Mouse (Mus musculus): ENCODE data around the gene Il34. TPM values are rescaled to one million over a fixed set of nuclear protein-coding genes. Genes with fewer than 3 reads are reported as not detected.
A peak's percentile ranks its signal among the peaks of the same experiment; 100 is the strongest.

The Il34 gene
- polyA plus RNA-seq, 1 experiment from 2014 or later, result 0.15 TPM

GRCm38 (mm10) chr8:110722414-110723011 is 83.2 kb downstream of the Il34 start:
- no peak for DNase-seq (ENCODE audit: low spot score)
- no peaks in the 10 kb centered on the region for H3K27me3 ChIP-seq (ENCODE audit: control insufficient read depth, insufficient read depth, low read length)
- no peak overlapping the region for H3K27ac ChIP-seq (replicated peaks; ENCODE audit: low read depth, low read length)
- H3K4me1 ChIP-seq (ENCODE audit: control insufficient read depth, insufficient read depth, low read length), result peaks cover 22% of the 10 kb centered on the region
- ATAC-seq (replicated peaks; ENCODE audit: insufficient number of reproducible peaks, low FRiP score, low TSS enrichment, low read depth), result no peak
- H3K36me3 ChIP-seq (replicated peaks; ENCODE audit: control insufficient read depth, insufficient read depth, low read depth, low read length), result peaks cover 5% of the 10 kb centered on the region; the same call in 1 of the 2 replicates
- peak overlapping the region; percentile 75 for H3K4me3 ChIP-seq (ENCODE audit: low read depth, low read length)
- H3K9me3 ChIP-seq (replicated peaks; ENCODE audit: control insufficient read depth, low read length), result no peaks in the 10 kb centered on the region
- WGBS, result 43% methylated on average over 11 of the region's 11 CpGs
- peak overlapping the region; percentile 76 for H3K4me2 ChIP-seq (ENCODE audit: low read depth, low read length)
- peak overlapping the region; percentile 91 for H3K9ac ChIP-seq (replicated peaks; ENCODE audit: low read length)

- WGBS, result 2% methylated on average over 30 of the region's 59 CpGs
- Histone ChIP-seq H3K4me1 (ENCODE audit: control insufficient read depth, insufficient read depth, low read length) (peaks cover 24% of the 10 kb centered on the region), H3K4me3 (ENCODE audit: low read depth, low read length) (peak overlapping the region; percentile 75), H3K27ac (replicated peaks; ENCODE audit: low read depth, low read length) (peak overlapping the region; percentile 88), H3K4me2 (ENCODE audit: low read depth, low read length) (peak overlapping the region; percentile 76), H3K9ac (replicated peaks; ENCODE audit: low read length) (peak overlapping the region; percentile 91), H3K36me3 (replicated peaks; ENCODE audit: control insufficient read depth, insufficient read depth, low read depth, low read length) (no peaks in the 10 kb centered on the region), H3K9me3 (replicated peaks; ENCODE audit: control insufficient read depth, low read length) (no peaks in the 10 kb centered on the region), H3K27me3 (ENCODE audit: control insufficient read depth, insufficient read depth, low read length) (no peaks in the 10 kb centered on the region)
- ATAC-seq (replicated peaks; ENCODE audit: insufficient number of reproducible peaks, low FRiP score, low TSS enrichment, low read depth) (peak; percentile 47), DNase-seq (ENCODE audit: low spot score) (peak; percentile 42)
These were observed 83.9 kb downstream of the Il34 start for GRCm38 (mm10) chr8:110721606-110722413.

- Histone ChIP-seq H3K9me3 (replicated peaks; ENCODE audit: control insufficient read depth, low read length) (no peaks in the 10 kb centered on the region), H3K4me2 (ENCODE audit: low read depth, low read length) (peak within 1 kb of the TSS; percentile 76), H3K4me3 (ENCODE audit: low read depth, low read length) (peak within 1 kb of the TSS; percentile 75), H3K27ac (replicated peaks; ENCODE audit: low read depth, low read length) (peak within 1 kb of the TSS; percentile 88), H3K4me1 (ENCODE audit: control insufficient read depth, insufficient read depth, low read length) (peaks cover 24% of the 10 kb centered on the region), H3K27me3 (ENCODE audit: control insufficient read depth, insufficient read depth, low read length) (no peaks in the 10 kb centered on the region), H3K9ac (replicated peaks; ENCODE audit: low read length) (peak within 1 kb of the TSS; percentile 91), H3K36me3 (replicated peaks; ENCODE audit: control insufficient read depth, insufficient read depth, low read depth, low read length) (no peaks in the 10 kb centered on the region)
- ATAC-seq (replicated peaks; ENCODE audit: insufficient number of reproducible peaks, low FRiP score, low TSS enrichment, low read depth) (peak; percentile 81), DNase-seq (ENCODE audit: low spot score) (peak; percentile 96)
- 4% methylated on average over 56 of the region's 75 CpGs for WGBS
These were observed 84.8 kb downstream of the Il34 start, which contains the start of gene Mtss1l for GRCm38 (mm10) chr8:110720685-110721598. Gene Mtss1l, plus strand, starts transcription at chr8:110721476.

GRCm38 (mm10) chr8:110719898-110720653 is 85.6 kb downstream of the Il34 start:
- peak overlapping the region; percentile 20; the same call in 1 of the 2 replicates for H3K27ac ChIP-seq (replicated peaks; ENCODE audit: low read depth, low read length)

GRCm38 (mm10) chr8:110718969-110719670 is 86.6 kb downstream of the Il34 start:
- 32% methylated on average over 12 of the region's 12 CpGs for WGBS
- peaks cover 20% of the 10 kb centered on the region for H3K4me1 ChIP-seq (ENCODE audit: control insufficient read depth, insufficient read depth, low read length)
- DNase-seq (ENCODE audit: low spot score) (peak; percentile 29), ATAC-seq (replicated peaks; ENCODE audit: insufficient number of reproducible peaks, low FRiP score, low TSS enrichment, low read depth) (no peak)
- H3K9me3 ChIP-seq (replicated peaks; ENCODE audit: control insufficient read depth, low read length), result no peaks in the 10 kb centered on the region
- no peak overlapping the region; the same call in 1 of the 2 replicates for H3K9ac ChIP-seq (replicated peaks; ENCODE audit: low read length)
- H3K27me3 ChIP-seq (ENCODE audit: control insufficient read depth, insufficient read depth, low read length), result no peaks in the 10 kb centered on the region
- H3K27ac ChIP-seq (replicated peaks; ENCODE audit: low read depth, low read length), result peak overlapping the region; percentile 20; the same call in 1 of the 2 replicates
- H3K36me3 ChIP-seq (replicated peaks; ENCODE audit: control insufficient read depth, insufficient read depth, low read depth, low read length), result no peaks in the 10 kb centered on the region
- H3K4me3 ChIP-seq (ENCODE audit: low read depth, low read length), result no peak overlapping the region
- no peak overlapping the region for H3K4me2 ChIP-seq (ENCODE audit: low read depth, low read length)

More at GRCm38 (mm10) chr8:110719898-110720653, 85.6 kb downstream of the Il34 start:
- H3K36me3 ChIP-seq (replicated peaks; ENCODE audit: control insufficient read depth, insufficient read depth, low read depth, low read length), result no peaks in the 10 kb centered on the region
- no peak overlapping the region for H3K4me2 ChIP-seq (ENCODE audit: low read depth, low read length)
- H3K27me3 ChIP-seq (ENCODE audit: control insufficient read depth, insufficient read depth, low read length), result no peaks in the 10 kb centered on the region
- DNase-seq (ENCODE audit: low spot score), result no peak
- no peak for ATAC-seq (replicated peaks; ENCODE audit: insufficient number of reproducible peaks, low FRiP score, low TSS enrichment, low read depth)
- H3K4me1 ChIP-seq (ENCODE audit: control insufficient read depth, insufficient read depth, low read length), result peaks cover 24% of the 10 kb centered on the region
- no peaks in the 10 kb centered on the region for H3K9me3 ChIP-seq (replicated peaks; ENCODE audit: control insufficient read depth, low read length)
- H3K4me3 ChIP-seq (ENCODE audit: low read depth, low read length), result no peak overlapping the region
- 53% methylated on average over 6 of the region's 6 CpGs for whole genome bisulfite sequencing
- peak overlapping the region; percentile 91; the same call in 1 of the 2 replicates for H3K9ac ChIP-seq (replicated peaks; ENCODE audit: low read length)

- no peaks in the 10 kb centered on the region for H3K9me3 ChIP-seq (replicated peaks; ENCODE audit: control insufficient read depth, low read length)
- H3K4me1 ChIP-seq (ENCODE audit: control insufficient read depth, insufficient read depth, low read length), result peaks cover 18% of the 10 kb centered on the region
- H3K4me3 ChIP-seq (ENCODE audit: low read depth, low read length), result no peak overlapping the region
- DNase-seq (ENCODE audit: low spot score) (no peak), ATAC-seq (replicated peaks; ENCODE audit: insufficient number of reproducible peaks, low FRiP score, low TSS enrichment, low read depth) (no peak)
- no peaks in the 10 kb centered on the region for H3K36me3 ChIP-seq (replicated peaks; ENCODE audit: control insufficient read depth, insufficient read depth, low read depth, low read length)
- WGBS, result 88% methylated on average over 8 of the region's 8 CpGs
- no peaks in the 10 kb centered on the region for H3K27me3 ChIP-seq (ENCODE audit: control insufficient read depth, insufficient read depth, low read length)
- H3K27ac ChIP-seq (replicated peaks; ENCODE audit: low read depth, low read length), result no peak overlapping the region
- no peak overlapping the region for H3K9ac ChIP-seq (replicated peaks; ENCODE audit: low read length)
- no peak overlapping the region for H3K4me2 ChIP-seq (ENCODE audit: low read depth, low read length)
These were observed 87.3 kb downstream of the Il34 start for GRCm38 (mm10) chr8:110718209-110718968.
